17 mouse cellular contexts compared by ENCODE assay signal in genomic region chr13:54202458-54202857, GRCm38 (mm10). TPM values are rescaled to one million over a fixed set of nuclear protein-coding genes. Genes with fewer than 3 reads are reported as not detected.
DNase-seq lines count a peak whose midpoint lies in the region; TF ChIP-seq lines count a peak whose summit lies in the region.
"Had no signal": no experiment of that assay in that cellular context is flagged by ENCODE, and none has a peak within 500 bp of the region (broad histone marks: within the 10 kb centered on the region; RNA-seq: fewer than 3 reads in every experiment).

No protein-coding gene starts in this region.

- no peak for TF ChIP-seq CTCF in cortical plate, adult 2 months (IDR thresholded peaks at IDR 0.05; ENCODE audit: extremely low read depth, insufficient read depth, low read length)

- TF ChIP-seq POLR2A in cortical plate, adult 2 months (IDR thresholded peaks at IDR 0.05; ENCODE audit: extremely low read depth, insufficient read depth, low read length) = no peak

- no peak overlapping the region for H3K4me3 ChIP-seq in cortical plate, adult 2 months (ENCODE audit: insufficient read depth, low read length)
- H3K4me3 ChIP-seq: erythroblast, embryonic 14.5 days; liver, embryonic 13.5 days had no signal

- peak; percentile 22 for DNase-seq in adrenal gland, postnatal 25 days
- no peak for DNase-seq in adrenal gland, adult (ENCODE audit: inconsistent age in 2 of 2, low spot score in 1 of 2)
- DNase-seq in right cerebral cortex, adult 18-20 months = peak; percentile 31
- DNase-seq in right cerebral cortex, postnatal 36 days (ENCODE audit: low spot score in 2 of 2) = no peak
- DNase-seq in ovary, postnatal 36 days (ENCODE audit: low spot score) = no peak
- DNase-seq in layer of hippocampus, postnatal 36 days = no peak
- DNase-seq in layer of hippocampus, adult 11-12 months (ENCODE audit: low spot score) = no peak
- DNase-seq: adrenal gland, postnatal 10 days; heart, adult 18-20 months; kidney, adult 11 months; kidney, postnatal 36 days; liver, embryonic 13.5 days; retina, postnatal 1 day had no signal

- H3K4me1 ChIP-seq in cortical plate, adult 2 months (ENCODE audit: control insufficient read depth, insufficient read depth, low read length) = peaks cover 17% of the 10 kb centered on the region
- H3K4me1 ChIP-seq: liver, embryonic 13.5 days had no signal

- H3K27ac ChIP-seq in cortical plate, adult 2 months (ENCODE audit: insufficient read depth, low read length) = peak overlapping the region; percentile 35; the same call in 1 of the 2 replicates
- H3K27ac ChIP-seq: liver, embryonic 13.5 days had no signal

RNA-seq across cellular contexts. Expression of gene Hrh2, which starts 10.5 kb away (rescaled TPM):
- 0.36 TPM in 1 of 2 replicates, not detected in the other for total RNA-seq in adrenal gland, postnatal 25 days (2021)
- 13.3 and 14.2 TPM in 2 replicates for polyA plus RNA-seq in cortical plate, adult 2 months (2012; rRNA removed)
- 1 to 10 TPM; 6.6 to 7.0 TPM for total RNA-seq in layer of hippocampus, postnatal 36 days (2021)
- polyA plus RNA-seq: erythroblast, embryonic 14.5 days; hindbrain, embryonic 11.5 days; limb, embryonic 11.5 days had no signal

Comparison
In these comparisons a context has a peak if more than half of its experiments do, and no peak if none do; other contexts are left out.
1. DNase-seq: peak in adrenal gland, postnatal 25 days (single experiment) and right cerebral cortex, adult 18-20 months (single experiment); none in adrenal gland, adult (0 of 2), right cerebral cortex, postnatal 36 days (0 of 2), ovary, postnatal 36 days (single experiment), layer of hippocampus, postnatal 36 days (0 of 2) and layer of hippocampus, adult 11-12 months (single experiment).